Mouse (Mus musculus) heart, postnatal 0 days (tissue): ENCODE data around the gene Pdzd3. TPM values are rescaled to one million over a fixed set of nuclear protein-coding genes. Genes with fewer than 3 reads are reported as not detected.
A peak's percentile ranks its signal among the peaks of the same experiment; 100 is the strongest.
"Not testable (repeated sequence)": the region's sequence is repeated elsewhere in the genome, so short reads cannot be mapped to it uniquely, and the experiment has no call there.

Experiments
- ATAC-seq: fragments of 200-750 bp; cut with Nextera tagmentation; 2 replicates; pipeline ENCODE4 v1.8.0; 2017; ENCODE audit warnings: low read depth, moderate number of reproducible peaks, moderate library complexity; ENCODE audit not compliant: insufficient read depth
- DNase-seq: peaks from one replicate; pipeline ENCODE4 v3.0.0-alpha.2; 2016; ENCODE audit warnings: low spot score
- H3K27ac ChIP-seq: fragments of 300-500 bp; sonication (generic); 2 replicates; pipeline ENCODE4 v1.5.1; 2014; ENCODE audit warnings: low read depth, mild to moderate bottlenecking
- H3K27me3 ChIP-seq: fragments of 300-500 bp; sonication (generic); 2 replicates; pipeline ENCODE4 v1.6.1; 2014; ENCODE audit warnings: low read length, mixed read lengths; ENCODE audit not compliant: control insufficient read depth, insufficient read depth
- H3K36me3 ChIP-seq: fragments of 300-500 bp; sonication (generic); replicated peaks from 2 replicates; pipeline ENCODE4 v1.6.1; 2014; ENCODE audit warnings: low read length, mixed read lengths; ENCODE audit not compliant: control insufficient read depth, insufficient read depth
- H3K4me1 ChIP-seq: fragments of 300-500 bp; sonication (generic); 2 replicates; pipeline ENCODE4 v1.6.1; 2014; ENCODE audit warnings: antibody characterized with exemption; ENCODE audit not compliant: control insufficient read depth, insufficient read depth
- H3K4me2 ChIP-seq: fragments of 300-500 bp; sonication (generic); 2 replicates; pipeline ENCODE4 v1.6.1; 2014; ENCODE audit warnings: low read depth, mild to moderate bottlenecking, low read length, moderate library complexity
- H3K4me3 ChIP-seq: fragments of 300-500 bp; sonication (generic); 2 replicates; pipeline ENCODE4 v1.5.1; 2014; ENCODE audit warnings: low read depth, low read length
- H3K9ac ChIP-seq: fragments of 300-500 bp; sonication (generic); replicated peaks from 2 replicates; pipeline ENCODE4 v1.6.1; 2014; ENCODE audit warnings: low read depth, low read length, mixed read lengths
- H3K9me3 ChIP-seq: fragments of 300-500 bp; sonication (generic); replicated peaks from 2 replicates; pipeline ENCODE4 v1.6.1; 2016; ENCODE audit warnings: low read length; ENCODE audit not compliant: control insufficient read depth
- CTCF ChIP-seq: IDR thresholded peaks from 2 replicates; pipeline ENCODE4 v1.5.1; 2016; ENCODE audit warnings: antibody characterized with exemption, control low read depth, low read depth
- EP300 ChIP-seq: IDR thresholded peaks from 2 replicates; pipeline ENCODE4 v1.6.1; 2016; ENCODE audit warnings: antibody characterized with exemption, low read depth
- WGBS: fragments of 180-500 bp; shearing (Covaris S2); extraction: QIAGEN DNeasy Blood & Tissue Kit; methylation state at CpG from one replicate; pipeline ENCODE4 v1.1.7; 2014; 5-methylcytosine and 5-hydroxymethylcytosine counted together
- polyA plus RNA-seq: library from polyadenylated mRNA; unstranded; fragments of >200 nt; fragmentation: Nextera tagmentation; extraction: Ambion mirVana; gene quantifications from 2 replicates; pipeline ENCODE4 v1.2.1, GENCODE M21; 2015
- total RNA-seq: library from RNA; depleted of rRNA; stranded (reverse); fragments of >200 nt; gene quantifications from 2 replicates; pipeline ENCODE4 v1.2.3, GENCODE M21; 2014; ENCODE audit warnings: low replicate concordance; rRNA removed

The Pdzd3 gene
- not detected in 2 replicates for total RNA-seq
- 0.07 and 0.10 TPM in 2 replicates for polyA plus RNA-seq

DNA sequence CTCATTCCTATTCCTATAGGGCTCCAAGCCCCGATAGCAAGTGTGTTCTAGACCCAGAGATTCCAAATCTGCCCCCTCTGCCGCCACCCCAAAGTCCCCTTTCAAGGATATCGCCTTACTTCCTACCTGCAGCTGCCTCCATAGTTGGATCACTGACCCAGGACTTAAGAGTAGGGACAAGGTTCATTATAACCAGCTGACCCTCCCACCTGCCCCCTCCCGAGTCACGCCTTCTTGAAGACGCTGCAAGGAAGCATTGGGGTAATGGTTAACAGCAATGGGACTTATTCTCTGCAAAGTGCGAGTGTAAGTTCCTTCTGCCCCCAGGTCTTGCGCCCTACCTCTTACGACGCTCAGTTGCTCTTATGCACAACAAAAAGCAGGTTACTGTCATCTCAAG, at the start of gene Pdzd3:
Gene Pdzd3, minus strand, starts transcription at position 158 of the 400 bp plus-strand sequence.
- no peak within 1 kb of the TSS for H3K4me2 ChIP-seq
- H3K27me3 ChIP-seq = no peaks in the 10 kb centered on the region
- no peaks in the 10 kb centered on the region for H3K9me3 ChIP-seq
- DNase-seq (no peak), ATAC-seq (no peak)
- TF ChIP-seq EP300 (no peak), CTCF (no peak)
- no peak within 1 kb of the TSS for H3K27ac ChIP-seq
- 81% methylated on average over 10 of the region's 10 CpGs for WGBS
- no peak within 1 kb of the TSS for H3K4me3 ChIP-seq
- H3K9ac ChIP-seq = no peak within 1 kb of the TSS
- no peaks in the 10 kb centered on the region for H3K36me3 ChIP-seq
- no peaks in the 10 kb centered on the region for H3K4me1 ChIP-seq

DNA sequence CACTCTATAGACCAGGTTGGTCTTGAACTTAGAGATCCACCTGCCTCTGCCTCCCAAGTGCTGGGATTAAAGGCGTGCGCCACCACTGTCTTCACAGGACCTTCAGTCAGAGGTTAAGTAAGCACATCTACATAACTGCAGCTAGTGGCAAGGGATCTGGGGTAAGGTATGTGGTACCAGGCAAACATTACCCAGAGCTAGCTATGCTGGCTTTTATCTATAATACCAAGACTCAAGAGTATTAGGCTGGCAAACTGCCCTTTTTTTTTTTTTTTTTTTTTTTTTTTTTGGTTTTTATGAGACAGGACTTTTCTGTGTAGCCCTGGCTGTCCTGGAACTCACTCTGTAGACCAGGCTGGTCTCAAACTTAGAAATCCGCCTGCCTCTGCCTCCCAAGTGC, 48.7 kb upstream of the Pdzd3 start:
- not testable (repeated sequence) for ATAC-seq, H3K9me3 ChIP-seq, H3K4me2 ChIP-seq, H3K4me1 ChIP-seq, H3K27ac ChIP-seq, H3K4me3 ChIP-seq, H3K27me3 ChIP-seq, DNase-seq, H3K9ac ChIP-seq
- peaks cover 73% of the 10 kb centered on the region for H3K36me3 ChIP-seq
- WGBS = 85% methylated on average over 3 of the region's 3 CpGs

- WGBS = 68% methylated on average over 3 of the region's 3 CpGs
- peaks cover 63% of the 10 kb centered on the region for H3K36me3 ChIP-seq
These were observed 41.2 kb upstream of the Pdzd3 start for GRCm38 (mm10) chr9:44292490-44292889.

DNA sequence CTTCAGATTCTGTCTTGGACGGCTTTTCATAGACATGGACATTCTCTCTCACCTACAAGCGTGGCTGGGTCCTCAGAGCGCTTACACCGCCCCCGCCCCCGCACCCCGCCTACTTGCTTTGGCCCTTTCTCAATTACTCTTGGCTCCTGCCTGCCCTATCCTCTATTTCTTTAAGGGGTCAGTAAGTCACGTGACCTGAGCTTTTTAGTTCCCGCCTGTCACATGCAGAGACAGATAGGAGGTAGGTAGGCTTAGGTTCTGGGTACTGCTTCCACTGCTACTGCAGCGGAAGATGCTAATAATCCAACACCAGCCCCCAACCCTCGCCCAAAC, 37.7 kb upstream of the Pdzd3 start:
- DNase-seq (no peak), ATAC-seq (peak; percentile 31)
- Histone ChIP-seq H3K27ac (no peak overlapping the region), H3K9ac (0 out of 2 replicates have a peak overlapping the region, but pooled peaks have one; percentile 58), H3K4me3 (peak overlapping the region; percentile 52; the same call in 1 of the 2 replicates), H3K4me2 (peak overlapping the region; percentile 80), H3K9me3 (no peaks in the 10 kb centered on the region), H3K27me3 (peaks cover 25% of the 10 kb centered on the region; the same call in 1 of the 2 replicates), H3K36me3 (peaks cover 32% of the 10 kb centered on the region), H3K4me1 (peaks cover 19% of the 10 kb centered on the region)
- WGBS = 11% methylated on average over 11 of the region's 11 CpGs
- TF ChIP-seq EP300 (no peak), CTCF (no peak)

More at GRCm38 (mm10) chr9:44292490-44292889, 41.2 kb upstream of the Pdzd3 start:
- ATAC-seq = no peak
- Histone ChIP-seq H3K9me3 (no peaks in the 10 kb centered on the region), H3K4me2 (no peak overlapping the region), H3K27me3 (peaks cover 11% of the 10 kb centered on the region; the same call in 1 of the 2 replicates), H3K4me1 (peaks cover 17% of the 10 kb centered on the region), H3K4me3 (no peak overlapping the region), H3K9ac (no peak overlapping the region), H3K27ac (no peak overlapping the region)
- TF ChIP-seq EP300 = no peak
- TF ChIP-seq CTCF = peak; percentile 61
- peak; percentile 31 for DNase-seq

GRCm38 (mm10) chr9:44288076-44288958, 37.0 kb upstream of the Pdzd3 start, which contains the start of gene Abcg4:
TSS of gene Abcg4 (minus strand) at chr9:44288615.
- H3K9ac ChIP-seq = peak within 1 kb of the TSS; percentile 58
- no peaks in the 10 kb centered on the region for H3K9me3 ChIP-seq
- peak; percentile 32; the same call in 1 of the 2 replicates for ATAC-seq
- peak within 1 kb of the TSS; percentile 52 for H3K4me3 ChIP-seq
- H3K27ac ChIP-seq = no peak within 1 kb of the TSS
- H3K4me1 ChIP-seq = peaks cover 19% of the 10 kb centered on the region
- H3K27me3 ChIP-seq = peaks cover 25% of the 10 kb centered on the region; the same call in 1 of the 2 replicates
- no peak for TF ChIP-seq EP300
- TF ChIP-seq CTCF = no peak
- H3K4me2 ChIP-seq = peak within 1 kb of the TSS; percentile 80
- H3K36me3 ChIP-seq = peaks cover 26% of the 10 kb centered on the region
- under 1% methylated on average over 38 of the region's 38 CpGs for WGBS
- no peak for DNase-seq
